Mouse (Mus musculus): ENCODE measurements around the gene Diaph3.

Diaph3 gene

GRCm38 (mm10) chr14:86837642-86838041 lies 303.4 kb downstream of the Diaph3 start:
- no peak for DNase-seq

GRCm38 (mm10) chr14:86834851-86835250 lies 306.2 kb downstream of the Diaph3 start:
- DNase-seq: no peak

GRCm38 (mm10) chr14:86834269-86834668 lies 306.8 kb downstream of the Diaph3 start:
- no peak for DNase-seq

- DNase-seq: no peak
These were observed 308.0 kb downstream of the Diaph3 start for GRCm38 (mm10) chr14:86833003-86833402.

GRCm38 (mm10) chr14:86816246-86816645 lies 324.8 kb downstream of the Diaph3 start:
- DNase-seq: no peak

GRCm38 (mm10) chr14:86788880-86789641 lies 352.0 kb downstream of the Diaph3 start:
- no peak for DNase-seq

GRCm38 (mm10) chr14:86786866-86787265 lies 354.2 kb downstream of the Diaph3 start:
- no peak for DNase-seq

- peak; percentile 16 to 20 for DNase-seq
These were observed 359.3 kb downstream of the Diaph3 start for GRCm38 (mm10) chr14:86781553-86782273.

GRCm38 (mm10) chr14:86773311-86773710 lies 367.7 kb downstream of the Diaph3 start:
- DNase-seq: no peak

- no peak for DNase-seq
These were observed 368.6 kb downstream of the Diaph3 start for GRCm38 (mm10) chr14:86772176-86773150.

- DNase-seq: no peak
These were observed 376.7 kb downstream of the Diaph3 start for GRCm38 (mm10) chr14:86764286-86764685.

- no peak for DNase-seq
These were observed 383.2 kb downstream of the Diaph3 start for GRCm38 (mm10) chr14:86757604-86758520.

GRCm38 (mm10) chr14:86757132-86757531 lies 383.9 kb downstream of the Diaph3 start:
- DNase-seq: no peak

GRCm38 (mm10) chr14:86750351-86750750 lies 390.7 kb downstream of the Diaph3 start:
- no peak for DNase-seq

- DNase-seq: no peak
These were observed 391.6 kb downstream of the Diaph3 start for GRCm38 (mm10) chr14:86749425-86749824.

- peak in 1 of 2 experiments; percentile 7 for DNase-seq
These were observed 392.2 kb downstream of the Diaph3 start for GRCm38 (mm10) chr14:86748876-86749275.

- DNase-seq: no peak
These were observed 396.5 kb downstream of the Diaph3 start for GRCm38 (mm10) chr14:86744523-86744922.

GRCm38 (mm10) chr14:86741855-86742531 lies 399.0 kb downstream of the Diaph3 start:
- no peak for DNase-seq

- DNase-seq: no peak
These were observed 402.1 kb downstream of the Diaph3 start for GRCm38 (mm10) chr14:86738916-86739315.

- no peak for DNase-seq
These were observed 404.4 kb downstream of the Diaph3 start for GRCm38 (mm10) chr14:86736646-86737045.

- no peak for DNase-seq
These were observed 409.7 kb downstream of the Diaph3 start for GRCm38 (mm10) chr14:86731300-86731699.

Measured in cerebellum, adult 18-20 months (tissue).